Mouse (Mus musculus) heart, embryonic 16.5 days (tissue): ENCODE data around the gene Degs1. TPM values are rescaled to one million over a fixed set of nuclear protein-coding genes. Genes with fewer than 3 reads are reported as not detected.
A peak's percentile ranks its signal among the peaks of the same experiment; 100 is the strongest.

ENCODE experiments used
- ATAC-seq: fragments of 200-750 bp; cut with Nextera tagmentation; replicated peaks from 2 replicates; pipeline ENCODE4 v1.8.0; 2017; ENCODE audit warnings: moderate number of reproducible peaks; ENCODE audit not compliant: insufficient read depth, low FRiP score; ENCODE audit errors: extremely low read depth
- H3K27ac ChIP-seq: fragments of 300-500 bp; sonication (generic); 2 replicates; pipeline ENCODE4 v1.5.1; 2014; ENCODE audit warnings: mild to moderate bottlenecking, low read length, control low read depth, moderate library complexity
- H3K27me3 ChIP-seq: fragments of 300-500 bp; sonication (generic); 2 replicates; pipeline ENCODE4 v1.6.1; 2014; ENCODE audit warnings: low read length, mixed read lengths; ENCODE audit not compliant: control insufficient read depth, insufficient read depth
- H3K36me3 ChIP-seq: fragments of 300-500 bp; sonication (generic); 2 replicates; pipeline ENCODE4 v1.6.1; 2014; ENCODE audit not compliant: control insufficient read depth, insufficient read depth
- H3K4me1 ChIP-seq: fragments of 300-500 bp; sonication (generic); 2 replicates; pipeline ENCODE4 v1.6.1; 2014; ENCODE audit warnings: low read length, mixed read lengths; ENCODE audit not compliant: control insufficient read depth, insufficient read depth
- H3K4me2 ChIP-seq: fragments of 300-500 bp; sonication (generic); 2 replicates; pipeline ENCODE4 v1.6.1; 2014; ENCODE audit warnings: low read depth, mild to moderate bottlenecking, control low read depth, low read length
- H3K4me3 ChIP-seq: fragments of 300-500 bp; sonication (generic); 2 replicates; pipeline ENCODE4 v1.5.1; 2014; ENCODE audit warnings: mild to moderate bottlenecking, control low read depth, low read length
- H3K9ac ChIP-seq: fragments of 300-500 bp; sonication (generic); 2 replicates; pipeline ENCODE4 v1.6.1; 2014; ENCODE audit warnings: low read length, control low read depth
- H3K9me3 ChIP-seq: fragments of 300-500 bp; sonication (generic); replicated peaks from 2 replicates; pipeline ENCODE4 v1.6.1; 2016; ENCODE audit warnings: low read length; ENCODE audit not compliant: control insufficient read depth
- WGBS: fragments of 180-500 bp; shearing (Covaris S2); extraction: QIAGEN DNeasy Blood & Tissue Kit; methylation state at CpG from one replicate; pipeline ENCODE4 v1.1.7; 2014; 5-methylcytosine and 5-hydroxymethylcytosine counted together
- polyA plus RNA-seq: library from polyadenylated mRNA; unstranded; fragments of >200 nt; fragmentation: Nextera tagmentation; extraction: Ambion mirVana; gene quantifications from 2 replicates; pipeline ENCODE4 v1.2.1, GENCODE M21; 2015

Degs1 gene
- polyA plus RNA-seq, 1 experiment from 2014 or later, result 187 TPM

- no peak overlapping the region for H3K27ac ChIP-seq
- no peak overlapping the region for H3K9ac ChIP-seq
- peaks cover 2% of the 10 kb centered on the region; the same call in 1 of the 2 replicates for H3K4me1 ChIP-seq
- H3K4me2 ChIP-seq, result no peak overlapping the region
- WGBS, result 53% methylated on average over 4 of the region's 4 CpGs
- H3K36me3 ChIP-seq, result no peaks in the 10 kb centered on the region
- no peaks in the 10 kb centered on the region for H3K27me3 ChIP-seq
- ATAC-seq, result no peak
- no peak overlapping the region for H3K4me3 ChIP-seq
- H3K9me3 ChIP-seq, result no peaks in the 10 kb centered on the region
Measured at GRCm38 (mm10) chr1:182250734-182251133, 31.9 kb downstream of the Degs1 start.

GRCm38 (mm10) chr1:182249298-182249697, 33.3 kb downstream of the Degs1 start:
- no peaks in the 10 kb centered on the region for H3K27me3 ChIP-seq
- no peak overlapping the region for H3K27ac ChIP-seq
- 43% methylated on average over 8 of the region's 8 CpGs for WGBS
- H3K36me3 ChIP-seq, result no peaks in the 10 kb centered on the region
- no peak for ATAC-seq
- no peaks in the 10 kb centered on the region for H3K9me3 ChIP-seq
- no peak overlapping the region for H3K4me3 ChIP-seq
- H3K4me1 ChIP-seq, result peaks cover 2% of the 10 kb centered on the region; the same call in 1 of the 2 replicates
- H3K4me2 ChIP-seq, result no peak overlapping the region; the same call in 1 of the 2 replicates
- no peak overlapping the region for H3K9ac ChIP-seq

GRCm38 (mm10) chr1:182245003-182245402, 37.6 kb downstream of the Degs1 start:
- Histone ChIP-seq H3K9me3 (no peaks in the 10 kb centered on the region), H3K27me3 (no peaks in the 10 kb centered on the region), H3K36me3 (no peaks in the 10 kb centered on the region), H3K4me3 (no peak overlapping the region), H3K27ac (no peak overlapping the region), H3K4me2 (no peak overlapping the region), H3K9ac (no peak overlapping the region), H3K4me1 (peaks cover 2% of the 10 kb centered on the region; the same call in 1 of the 2 replicates)
- ATAC-seq, result no peak
- WGBS, result 87% methylated on average over 5 of the region's 5 CpGs

GRCm38 (mm10) chr1:182238056-182238703, 44.4 kb downstream of the Degs1 start:
- H3K4me3 ChIP-seq, result no peak overlapping the region
- no peaks in the 10 kb centered on the region for H3K36me3 ChIP-seq
- no peak for ATAC-seq
- H3K4me2 ChIP-seq, result no peak overlapping the region
- 24% methylated on average over 7 of the region's 7 CpGs for WGBS
- H3K27ac ChIP-seq, result no peak overlapping the region
- H3K4me1 ChIP-seq, result no peaks in the 10 kb centered on the region; the same call in 1 of the 2 replicates
- peaks cover 2% of the 10 kb centered on the region; the same call in 1 of the 2 replicates for H3K9me3 ChIP-seq
- H3K9ac ChIP-seq, result no peak overlapping the region
- H3K27me3 ChIP-seq, result no peaks in the 10 kb centered on the region

- no peak for ATAC-seq
- H3K36me3 ChIP-seq, result no peaks in the 10 kb centered on the region
- WGBS, result 71% methylated on average over 1 of the region's 1 CpGs
Measured at GRCm38 (mm10) chr1:182237386-182237785, 45.2 kb downstream of the Degs1 start.

GRCm38 (mm10) chr1:182235174-182235573, 47.4 kb downstream of the Degs1 start:
- Histone ChIP-seq H3K4me2 (no peak overlapping the region), H3K9ac (no peak overlapping the region), H3K27ac (no peak overlapping the region), H3K9me3 (peaks cover 11% of the 10 kb centered on the region), H3K27me3 (no peaks in the 10 kb centered on the region), H3K4me1 (no peaks in the 10 kb centered on the region; the same call in 1 of the 2 replicates), H3K4me3 (no peak overlapping the region), H3K36me3 (no peaks in the 10 kb centered on the region)
- 81% methylated on average over 4 of the region's 4 CpGs for WGBS
- no peak for ATAC-seq

More at GRCm38 (mm10) chr1:182237386-182237785, 45.2 kb downstream of the Degs1 start:
- Histone ChIP-seq H3K4me2 (no peak overlapping the region), H3K27ac (no peak overlapping the region), H3K4me3 (no peak overlapping the region), H3K27me3 (no peaks in the 10 kb centered on the region), H3K9me3 (peaks cover 2% of the 10 kb centered on the region; the same call in 1 of the 2 replicates), H3K4me1 (no peaks in the 10 kb centered on the region; the same call in 1 of the 2 replicates), H3K9ac (no peak overlapping the region)

GRCm38 (mm10) chr1:182229381-182229780, 53.2 kb downstream of the Degs1 start:
- Histone ChIP-seq H3K9me3 (peaks cover 11% of the 10 kb centered on the region), H3K27me3 (no peaks in the 10 kb centered on the region), H3K36me3 (no peaks in the 10 kb centered on the region), H3K4me3 (no peak overlapping the region), H3K9ac (no peak overlapping the region), H3K4me1 (no peaks in the 10 kb centered on the region), H3K4me2 (no peak overlapping the region), H3K27ac (no peak overlapping the region)
- 78% methylated on average over 4 of the region's 4 CpGs for WGBS
- no peak for ATAC-seq

- Histone ChIP-seq H3K27me3 (no peaks in the 10 kb centered on the region), H3K4me1 (0 out of 2 replicates have a peak, but pooled peaks cover 3% of the 10 kb centered on the region), H3K4me2 (no peak overlapping the region), H3K4me3 (no peak overlapping the region), H3K27ac (no peak overlapping the region; the same call in 1 of the 2 replicates), H3K9ac (no peak overlapping the region), H3K36me3 (no peaks in the 10 kb centered on the region), H3K9me3 (peaks cover 11% of the 10 kb centered on the region)
- 44% methylated on average over 12 of the region's 12 CpGs for WGBS
- 0 out of 2 replicates have a peak, but pooled peaks have one; percentile 23 for ATAC-seq
Measured at GRCm38 (mm10) chr1:182227141-182227963, 55.3 kb downstream of the Degs1 start.

GRCm38 (mm10) chr1:182226261-182226660, 56.3 kb downstream of the Degs1 start:
- Histone ChIP-seq H3K27me3 (no peaks in the 10 kb centered on the region), H3K4me1 (0 out of 2 replicates have a peak, but pooled peaks cover 3% of the 10 kb centered on the region), H3K36me3 (no peaks in the 10 kb centered on the region), H3K4me3 (no peak overlapping the region), H3K27ac (no peak overlapping the region), H3K9me3 (peaks cover 11% of the 10 kb centered on the region), H3K4me2 (no peak overlapping the region), H3K9ac (no peak overlapping the region)
- WGBS, result 84% methylated on average over 9 of the region's 9 CpGs
- no peak for ATAC-seq
